Mouse (Mus musculus) kidney, adult 2 months (tissue): ENCODE data around the gene Mum1. TPM values are rescaled to one million over a fixed set of nuclear protein-coding genes. Genes with fewer than 3 reads are reported as not detected.
A peak's percentile ranks its signal among the peaks of the same experiment; 100 is the strongest.
"Not testable (repeated sequence)": the region's sequence is repeated elsewhere in the genome, so short reads cannot be mapped to it uniquely, and the experiment has no call there.

Experiments
- DNase-seq: peaks from one replicate; pipeline ENCODE4 v3.0.0; 2021
- H3K27ac ChIP-seq: fragments of 200-500 bp; 2 replicates; pipeline ENCODE4 v1.5.1; 2012; ENCODE audit warnings: low read depth, low read length, control low read depth, inconsistent platforms; ENCODE audit not compliant: insufficient read depth
- H3K27me3 ChIP-seq: fragments of 200-500 bp; replicated peaks from 2 replicates; pipeline ENCODE4 v1.6.1; 2012; ENCODE audit warnings: mild to moderate bottlenecking, moderate library complexity, low read length, inconsistent platforms; ENCODE audit not compliant: control insufficient read depth, insufficient read depth
- H3K36me3 ChIP-seq: fragments of 200-500 bp; 2 replicates; pipeline ENCODE4 v1.6.1; 2012; ENCODE audit warnings: mild to moderate bottlenecking, moderate library complexity, low read length, inconsistent platforms; ENCODE audit not compliant: control insufficient read depth, insufficient read depth
- H3K4me1 ChIP-seq: fragments of 200-500 bp; 2 replicates; pipeline ENCODE4 v1.6.1; 2011; ENCODE audit warnings: low read length; ENCODE audit not compliant: control insufficient read depth, insufficient read depth
- H3K4me3 ChIP-seq: fragments of 200-500 bp; 2 replicates; pipeline ENCODE4 v1.5.1; 2011; ENCODE audit warnings: mild to moderate bottlenecking, low read depth, low read length, control low read depth; ENCODE audit not compliant: insufficient read depth
- CTCF ChIP-seq: fragments of 200-500 bp; conservative IDR thresholded peaks from 2 replicates; pipeline ENCODE4 v1.5.1; 2011; ENCODE audit warnings: low read depth, mild to moderate bottlenecking, control low read depth, low read length, moderate library complexity, mixed read lengths; ENCODE audit not compliant: insufficient read depth, insufficient read length
- POLR2A ChIP-seq: fragments of 200-500 bp; IDR thresholded peaks from one replicate; pipeline ENCODE4 v1.6.1; 2011; ENCODE audit warnings: low read depth, low read length, control low read depth
- WGBS: fragments of 180-500 bp; shearing (Covaris S2); methylation state at CpG from one replicate; pipeline ENCODE4 v1.1.7; 2018; 5-methylcytosine and 5-hydroxymethylcytosine counted together
- polyA plus RNA-seq: library from polyadenylated mRNA; depleted of rRNA; stranded (reverse); fragments of >200 nt; gene quantifications from 2 replicates; pipeline ENCODE4 v1.2.3, GENCODE M21; 2012

Mum1 gene
- polyA plus RNA-seq, 1 experiment: 30.4 TPM

- Histone ChIP-seq H3K27me3 (no peaks in the 10 kb centered on the region), H3K4me1 (no peaks in the 10 kb centered on the region), H3K4me3 (no peak overlapping the region), H3K36me3 (no peaks in the 10 kb centered on the region), H3K27ac (no peak overlapping the region)
- DNase-seq: peak; percentile 14
- 33% methylated on average over 24 of the region's 24 CpGs for WGBS
- TF ChIP-seq CTCF: no peak
- TF ChIP-seq POLR2A: no peak
Measured at GRCm38 (mm10) chr10:80208841-80209371, 17.3 kb upstream of the Mum1 start.

DNA sequence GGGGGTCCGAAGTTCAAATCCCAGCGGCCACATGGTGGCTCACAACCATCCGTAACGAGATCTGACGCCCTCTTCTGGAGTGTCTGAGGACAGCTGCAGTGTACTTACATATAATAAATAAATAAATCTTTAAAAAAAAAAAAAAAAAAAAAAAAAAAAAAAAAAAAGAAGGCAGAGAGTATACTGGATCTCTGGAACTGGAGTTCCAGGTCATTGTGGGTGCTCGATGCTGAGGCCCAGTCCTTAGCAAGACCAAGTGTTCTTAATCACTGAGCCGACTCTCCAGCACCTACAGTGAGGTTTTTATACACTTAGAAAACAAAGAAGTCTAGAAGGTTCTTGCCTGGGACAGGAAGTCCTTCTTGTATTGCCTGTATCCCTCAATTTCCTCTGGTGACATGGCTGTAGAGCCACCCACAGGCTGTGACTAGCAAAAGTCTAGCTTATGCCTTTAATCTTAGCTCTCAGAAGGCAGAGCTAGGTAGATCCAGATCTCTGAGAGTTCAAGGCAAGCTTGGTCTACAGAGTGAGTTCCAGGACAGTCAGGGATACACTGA is 14.6 kb upstream of the Mum1 start:
- H3K4me3 ChIP-seq, H3K36me3 ChIP-seq, H3K27ac ChIP-seq, H3K27me3 ChIP-seq, DNase-seq, H3K4me1 ChIP-seq: not testable (repeated sequence)
- 68% methylated on average over 7 of the region's 7 CpGs for WGBS

DNA sequence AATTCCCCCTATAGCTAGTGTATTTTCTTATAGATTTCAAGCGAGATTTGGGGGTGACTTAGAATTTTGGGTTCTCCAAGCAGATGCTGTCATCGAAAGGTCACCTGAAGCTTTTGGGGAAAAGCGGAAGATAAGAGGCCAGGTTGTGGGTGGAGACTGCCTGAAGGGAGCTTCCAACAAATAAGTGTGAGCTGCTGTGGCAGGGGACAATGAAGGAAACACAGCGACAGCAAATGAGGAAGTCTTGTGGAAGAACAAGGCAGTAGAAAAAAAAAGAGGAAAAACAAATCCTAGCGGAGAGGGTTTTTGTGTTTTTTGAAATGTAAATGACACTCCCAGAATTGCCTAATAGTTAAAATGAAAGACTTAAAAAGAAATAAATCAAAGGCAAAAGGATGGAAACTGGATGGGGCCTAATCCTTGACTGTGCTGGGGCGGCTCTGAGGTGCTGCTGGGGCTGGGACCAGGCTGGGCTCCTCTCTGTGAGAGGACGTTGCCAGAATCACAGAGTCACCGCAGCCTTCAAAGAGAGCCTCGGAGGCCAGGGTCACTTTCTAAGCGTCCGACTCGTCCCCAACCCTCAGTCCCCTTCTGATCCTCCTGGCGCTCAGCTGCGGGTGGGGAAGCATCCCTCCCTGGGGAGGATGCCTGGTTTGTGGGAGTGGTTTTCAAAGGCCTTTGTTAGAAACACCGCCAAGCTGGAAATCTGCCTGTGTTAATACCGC is 11.0 kb upstream of the Mum1 start:
- no peaks in the 10 kb centered on the region for H3K36me3 ChIP-seq

DNA sequence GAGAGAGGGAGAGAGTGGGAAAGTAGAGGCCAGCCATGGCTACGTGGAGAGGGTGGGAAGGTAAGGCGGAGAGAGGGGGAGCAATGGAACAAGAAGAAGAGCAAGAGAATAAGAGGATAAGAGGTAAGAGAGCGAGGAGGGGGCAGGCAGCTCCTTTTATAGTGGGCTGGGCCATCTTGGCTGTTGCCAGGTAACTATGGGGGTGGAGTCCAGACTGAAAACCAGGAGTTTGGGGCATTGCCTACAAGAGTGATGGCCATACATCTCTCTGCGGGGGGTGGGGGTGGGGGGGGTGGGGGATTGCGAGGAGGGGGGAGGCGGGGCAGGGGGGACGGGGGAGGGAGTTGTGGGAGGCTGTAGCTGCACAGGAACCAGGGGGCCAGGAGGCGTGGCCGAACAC is 5.6 kb upstream of the Mum1 start:
- H3K4me1 ChIP-seq: no peaks in the 10 kb centered on the region
- 60% methylated on average over 7 of the region's 9 CpGs for WGBS
- H3K4me3 ChIP-seq: no peak overlapping the region
- H3K27me3 ChIP-seq: no peaks in the 10 kb centered on the region
- no peaks in the 10 kb centered on the region for H3K36me3 ChIP-seq
- TF ChIP-seq CTCF (no peak), POLR2A (no peak)
- DNase-seq: no peak
- no peak overlapping the region for H3K27ac ChIP-seq

More for the DNA sequence above, 11.0 kb upstream of the Mum1 start:
- 65% methylated on average over 16 of the region's 16 CpGs for WGBS
- Histone ChIP-seq H3K27me3 (no peaks in the 10 kb centered on the region), H3K4me3 (no peak overlapping the region), H3K27ac (no peak overlapping the region), H3K4me1 (no peaks in the 10 kb centered on the region)
- DNase-seq: no peak
- no peak for TF ChIP-seq CTCF
- no peak for TF ChIP-seq POLR2A

DNA sequence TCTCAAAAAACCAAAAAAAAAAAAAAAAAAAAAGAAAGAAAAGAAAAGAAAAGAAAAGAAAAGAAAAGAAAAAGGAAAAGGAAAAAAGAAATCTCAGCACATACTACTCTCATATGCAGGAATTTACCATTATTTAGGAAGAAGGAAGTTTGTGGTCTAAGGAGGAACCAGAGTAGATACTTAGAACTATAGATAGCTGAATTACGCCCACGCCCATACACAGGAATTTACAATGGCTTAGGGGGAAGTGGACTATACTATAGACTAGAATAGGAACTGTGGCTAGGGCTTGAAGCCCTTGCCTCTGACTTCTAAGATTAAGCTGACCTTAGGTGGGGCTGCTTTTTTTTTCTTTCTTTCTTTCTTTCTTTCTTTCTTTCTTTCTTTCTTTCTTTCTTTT is 3.1 kb upstream of the Mum1 start:
- not testable (repeated sequence) for H3K4me3 ChIP-seq, H3K36me3 ChIP-seq, H3K27ac ChIP-seq, DNase-seq, H3K27me3 ChIP-seq
- 94% methylated on average over 2 of the region's 2 CpGs for WGBS
- peaks cover 11% of the 10 kb centered on the region for H3K4me1 ChIP-seq

- no peaks in the 10 kb centered on the region for H3K27me3 ChIP-seq
- peak overlapping the region; percentile 16; the same call in 1 of the 2 replicates for H3K4me3 ChIP-seq
- TF ChIP-seq POLR2A (no peak), CTCF (no peak)
- H3K4me1 ChIP-seq: peaks cover 13% of the 10 kb centered on the region
- under 1% methylated on average over 14 of the region's 14 CpGs for WGBS
- no peak for DNase-seq
- no peaks in the 10 kb centered on the region for H3K36me3 ChIP-seq
- H3K27ac ChIP-seq: peak overlapping the region; percentile 92
Measured at GRCm38 (mm10) chr10:80226071-80226415, 191 bp upstream of the Mum1 start.

GRCm38 (mm10) chr10:80227166-80227539 is 919 bp downstream of the Mum1 start:
- WGBS: 13% methylated on average over 10 of the region's 10 CpGs
- Histone ChIP-seq H3K27ac (peak overlapping the region; percentile 34; the same call in 1 of the 2 replicates), H3K4me1 (peaks cover 13% of the 10 kb centered on the region), H3K4me3 (peak overlapping the region; percentile 87), H3K27me3 (no peaks in the 10 kb centered on the region), H3K36me3 (no peaks in the 10 kb centered on the region)
- DNase-seq: no peak
- TF ChIP-seq POLR2A: no peak
- TF ChIP-seq CTCF: no peak
